Mouse (Mus musculus): ENCODE measurements around the gene Cmtm3. TPM values are rescaled to one million over a fixed set of nuclear protein-coding genes. Genes with fewer than 3 reads are reported as not detected.
A peak's percentile ranks its signal among the peaks of the same experiment; 100 is the strongest.

Cmtm3 gene
- polyA plus RNA-seq, 1 experiment from 2014 or later: 166 TPM

GRCm38 (mm10) chr8:104332665-104333631 is 6.3 kb upstream of the Cmtm3 start:
- Histone ChIP-seq H3K9me3 (no peaks in the 10 kb centered on the region), H3K4me2 (no peak overlapping the region), H3K27ac (no peak overlapping the region), H3K9ac (no peak overlapping the region), H3K4me3 (no peak overlapping the region), H3K27me3 (no peaks in the 10 kb centered on the region), H3K4me1 (no peaks in the 10 kb centered on the region), H3K36me3 (no peaks in the 10 kb centered on the region)
- 75% methylated on average over 5 of the region's 5 CpGs for WGBS
- no peak for ATAC-seq (ENCODE audit: insufficient number of reproducible peaks, low FRiP score, low TSS enrichment, low read depth)

GRCm38 (mm10) chr8:104333786-104334185 is 5.4 kb upstream of the Cmtm3 start:
- Histone ChIP-seq H3K4me3 (no peak overlapping the region), H3K27me3 (no peaks in the 10 kb centered on the region), H3K27ac (no peak overlapping the region), H3K9me3 (no peaks in the 10 kb centered on the region), H3K9ac (no peak overlapping the region), H3K4me1 (no peaks in the 10 kb centered on the region), H3K36me3 (no peaks in the 10 kb centered on the region), H3K4me2 (no peak overlapping the region)
- no peak for ATAC-seq (ENCODE audit: insufficient number of reproducible peaks, low FRiP score, low TSS enrichment, low read depth)
- WGBS: 70% methylated on average over 5 of the region's 5 CpGs

- WGBS: 73% methylated on average over 1 of the region's 1 CpGs
Measured at GRCm38 (mm10) chr8:104334196-104334595, 5.0 kb upstream of the Cmtm3 start.

DNA sequence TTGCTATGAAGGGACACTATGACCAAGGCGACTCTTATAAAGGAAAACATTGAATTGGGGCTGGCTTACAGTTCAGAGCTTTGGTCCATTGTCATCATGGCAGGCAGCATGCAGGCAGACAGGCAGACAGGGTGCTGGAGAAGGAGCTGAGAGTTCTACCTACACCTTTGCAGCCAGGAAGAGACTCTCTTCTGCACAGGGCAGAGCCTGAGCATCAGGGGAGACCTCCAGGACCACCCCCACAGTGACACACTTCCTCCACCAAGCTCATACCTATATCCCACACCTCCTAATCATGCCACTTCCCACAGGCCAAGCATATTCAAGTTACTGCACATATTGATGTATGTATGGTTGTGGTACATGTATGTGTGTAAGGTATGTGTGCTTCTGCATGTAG is 2.4 kb upstream of the Cmtm3 start:
- peaks cover 16% of the 10 kb centered on the region for H3K4me1 ChIP-seq
- no peak for ATAC-seq (ENCODE audit: insufficient number of reproducible peaks, low FRiP score, low TSS enrichment, low read depth)
- no peak overlapping the region for H3K27ac ChIP-seq
- no peak overlapping the region for H3K4me3 ChIP-seq
- H3K36me3 ChIP-seq: no peaks in the 10 kb centered on the region
- no peaks in the 10 kb centered on the region for H3K9me3 ChIP-seq
- H3K27me3 ChIP-seq: no peaks in the 10 kb centered on the region
- WGBS: 90% methylated on average over 1 of the region's 1 CpGs
- no peak overlapping the region for H3K9ac ChIP-seq
- H3K4me2 ChIP-seq: no peak overlapping the region

More at GRCm38 (mm10) chr8:104334196-104334595, 5.0 kb upstream of the Cmtm3 start:
- peaks cover 2% of the 10 kb centered on the region; the same call in 1 of the 2 replicates for H3K4me1 ChIP-seq
- no peak overlapping the region for H3K4me2 ChIP-seq
- H3K4me3 ChIP-seq: no peak overlapping the region
- no peak for ATAC-seq (ENCODE audit: insufficient number of reproducible peaks, low FRiP score, low TSS enrichment, low read depth)
- no peak overlapping the region for H3K27ac ChIP-seq
- no peaks in the 10 kb centered on the region for H3K27me3 ChIP-seq
- no peaks in the 10 kb centered on the region for H3K9me3 ChIP-seq
- no peak overlapping the region for H3K9ac ChIP-seq
- H3K36me3 ChIP-seq: no peaks in the 10 kb centered on the region

GRCm38 (mm10) chr8:104337890-104338289 is 1.3 kb upstream of the Cmtm3 start:
- H3K27ac ChIP-seq: no peak overlapping the region
- H3K4me1 ChIP-seq: peaks cover 17% of the 10 kb centered on the region
- no peaks in the 10 kb centered on the region for H3K9me3 ChIP-seq
- no peaks in the 10 kb centered on the region for H3K36me3 ChIP-seq
- WGBS: 48% methylated on average over 3 of the region's 3 CpGs
- H3K27me3 ChIP-seq: no peaks in the 10 kb centered on the region
- no peak overlapping the region for H3K4me3 ChIP-seq
- no peak for ATAC-seq (ENCODE audit: insufficient number of reproducible peaks, low FRiP score, low TSS enrichment, low read depth)
- H3K9ac ChIP-seq: no peak overlapping the region
- no peak overlapping the region for H3K4me2 ChIP-seq

GRCm38 (mm10) chr8:104339983-104340232 is 698 bp downstream of the Cmtm3 start:
- peak overlapping the region; percentile 75 for H3K4me3 ChIP-seq
- H3K27me3 ChIP-seq: no peaks in the 10 kb centered on the region
- peak overlapping the region; percentile 79 for H3K4me2 ChIP-seq
- H3K9me3 ChIP-seq: no peaks in the 10 kb centered on the region
- WGBS: under 1% methylated on average over 6 of the region's 6 CpGs
- H3K9ac ChIP-seq: peak overlapping the region; percentile 64
- H3K4me1 ChIP-seq: peaks cover 30% of the 10 kb centered on the region
- peaks cover 5% of the 10 kb centered on the region; the same call in 1 of the 2 replicates for H3K36me3 ChIP-seq
- H3K27ac ChIP-seq: peak overlapping the region; percentile 87
- ATAC-seq (ENCODE audit: insufficient number of reproducible peaks, low FRiP score, low TSS enrichment, low read depth): no peak

DNA sequence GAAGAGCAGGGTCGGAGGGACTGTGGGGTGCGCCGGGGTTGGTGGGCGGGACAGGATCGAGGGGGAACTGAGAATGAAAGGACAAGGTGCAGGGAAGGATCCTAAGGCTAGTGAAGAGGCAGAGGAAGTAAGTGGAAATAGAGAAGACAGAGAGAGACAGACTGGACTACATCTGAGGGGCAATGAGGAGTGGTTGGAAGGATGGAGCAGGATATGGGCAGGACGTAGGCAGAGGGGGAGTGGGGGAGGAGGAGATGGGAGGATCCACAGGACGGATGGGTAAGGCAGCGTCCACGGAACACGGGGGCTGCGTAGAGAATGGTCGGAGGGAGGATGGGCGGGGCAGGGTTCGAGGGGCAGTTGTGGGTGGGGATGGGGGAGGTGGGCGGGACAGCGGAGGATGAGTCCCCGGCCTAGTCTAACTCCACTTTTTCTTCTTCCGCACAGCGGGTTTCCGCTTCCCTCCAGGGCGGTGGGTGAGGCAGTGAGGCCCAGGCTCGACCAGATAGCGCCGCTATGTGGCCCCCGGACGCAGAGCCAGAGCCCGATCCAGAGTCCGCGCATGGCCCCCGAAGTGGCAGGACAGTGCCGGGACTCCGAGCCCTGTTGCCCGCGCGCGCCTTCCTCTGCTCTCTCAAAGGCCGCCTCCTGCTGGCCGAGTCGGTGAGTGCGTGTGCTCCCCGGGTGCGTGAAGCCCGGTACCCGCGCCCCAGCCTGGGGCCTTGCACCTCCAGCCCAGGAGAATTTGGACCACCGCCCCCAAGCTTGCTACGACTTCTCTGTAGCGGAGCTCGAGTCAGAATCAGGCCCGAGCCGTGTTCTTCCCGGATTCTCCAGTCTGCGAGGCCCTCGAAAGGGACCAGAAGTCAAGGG is 1.3 kb downstream of the Cmtm3 start:
- H3K27ac ChIP-seq: peak overlapping the region; percentile 87
- H3K9ac ChIP-seq: peak overlapping the region; percentile 64
- no peaks in the 10 kb centered on the region for H3K27me3 ChIP-seq
- under 1% methylated on average over 51 of the region's 54 CpGs for WGBS
- peak; percentile 82 for ATAC-seq (ENCODE audit: insufficient number of reproducible peaks, low FRiP score, low TSS enrichment, low read depth)
- H3K4me3 ChIP-seq: peak overlapping the region; percentile 75
- peaks cover 11% of the 10 kb centered on the region; the same call in 1 of the 2 replicates for H3K36me3 ChIP-seq
- peaks cover 30% of the 10 kb centered on the region for H3K4me1 ChIP-seq
- H3K4me2 ChIP-seq: peak overlapping the region; percentile 79
- H3K9me3 ChIP-seq: no peaks in the 10 kb centered on the region

GRCm38 (mm10) chr8:104341106-104341561 is 1.9 kb downstream of the Cmtm3 start:
- WGBS: under 1% methylated on average over 22 of the region's 24 CpGs

GRCm38 (mm10) chr8:104341678-104342077 is 2.5 kb downstream of the Cmtm3 start:
- Histone ChIP-seq H3K27me3 (no peaks in the 10 kb centered on the region), H3K27ac (peak overlapping the region; percentile 87), H3K4me2 (peak overlapping the region; percentile 79), H3K4me3 (peak overlapping the region; percentile 75), H3K9ac (0 out of 2 replicates have a peak overlapping the region, but pooled peaks have one; percentile 64), H3K4me1 (peaks cover 30% of the 10 kb centered on the region), H3K9me3 (no peaks in the 10 kb centered on the region), H3K36me3 (peaks cover 23% of the 10 kb centered on the region; the same call in 1 of the 2 replicates)
- WGBS: 41% methylated on average over 6 of the region's 6 CpGs
- no peak for ATAC-seq (ENCODE audit: insufficient number of reproducible peaks, low FRiP score, low TSS enrichment, low read depth)

More at GRCm38 (mm10) chr8:104341106-104341561, 1.9 kb downstream of the Cmtm3 start:
- Histone ChIP-seq H3K4me3 (peak overlapping the region; percentile 75), H3K4me1 (peaks cover 30% of the 10 kb centered on the region), H3K4me2 (peak overlapping the region; percentile 79), H3K36me3 (peaks cover 18% of the 10 kb centered on the region; the same call in 1 of the 2 replicates), H3K9ac (peak overlapping the region; percentile 64), H3K27me3 (no peaks in the 10 kb centered on the region), H3K27ac (peak overlapping the region; percentile 87), H3K9me3 (no peaks in the 10 kb centered on the region)
- peak; percentile 56 for ATAC-seq (ENCODE audit: insufficient number of reproducible peaks, low FRiP score, low TSS enrichment, low read depth)

- 73% methylated on average over 5 of the region's 5 CpGs for WGBS
- H3K4me2 ChIP-seq: no peak overlapping the region
- H3K9me3 ChIP-seq: no peaks in the 10 kb centered on the region
- peaks cover 31% of the 10 kb centered on the region for H3K36me3 ChIP-seq
- no peak overlapping the region for H3K4me3 ChIP-seq
- no peak for ATAC-seq (ENCODE audit: insufficient number of reproducible peaks, low FRiP score, low TSS enrichment, low read depth)
- H3K9ac ChIP-seq: no peak overlapping the region
- peaks cover 30% of the 10 kb centered on the region for H3K4me1 ChIP-seq
- H3K27me3 ChIP-seq: no peaks in the 10 kb centered on the region
- no peak overlapping the region for H3K27ac ChIP-seq
Measured at GRCm38 (mm10) chr8:104342426-104342825, 3.2 kb downstream of the Cmtm3 start.

DNA sequence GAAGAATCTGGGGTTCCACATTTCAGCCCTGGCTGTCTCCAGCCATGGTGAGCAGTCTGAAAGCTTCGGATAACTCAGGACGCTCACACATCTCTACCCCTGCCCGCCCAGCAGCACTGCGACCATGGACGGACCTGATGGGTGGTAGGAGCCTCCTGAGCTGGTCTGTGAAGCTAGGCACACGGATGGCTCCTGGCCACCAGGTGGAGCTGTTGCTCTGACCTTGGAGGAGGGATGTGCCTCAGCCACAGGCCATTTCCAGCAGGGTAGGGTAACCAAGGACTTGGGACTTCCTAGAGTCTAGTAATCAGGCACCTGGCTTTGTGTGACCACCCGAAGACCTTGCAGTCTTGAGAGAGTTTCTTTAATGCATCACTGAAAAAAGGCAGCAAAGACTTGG is 4.7 kb downstream of the Cmtm3 start:
- H3K9ac ChIP-seq: no peak overlapping the region
- H3K9me3 ChIP-seq: no peaks in the 10 kb centered on the region
- peaks cover 42% of the 10 kb centered on the region for H3K36me3 ChIP-seq
- 15% methylated on average over 7 of the region's 7 CpGs for WGBS
- no peak for ATAC-seq (ENCODE audit: insufficient number of reproducible peaks, low FRiP score, low TSS enrichment, low read depth)
- H3K4me2 ChIP-seq: no peak overlapping the region
- peaks cover 30% of the 10 kb centered on the region for H3K4me1 ChIP-seq
- no peaks in the 10 kb centered on the region for H3K27me3 ChIP-seq
- H3K4me3 ChIP-seq: no peak overlapping the region
- H3K27ac ChIP-seq: no peak overlapping the region
